Mouse (Mus musculus) cerebellum, adult 2 months (tissue): ENCODE data around the gene Sf3a3.

Source experiments
- CTCF ChIP-seq: fragments of 200-500 bp; IDR thresholded peaks from 2 replicates; pipeline ENCODE4 v1.5.1; 2011; ENCODE audit warnings: low read depth, mild to moderate bottlenecking, control low read depth, low read length, moderate library complexity, borderline replicate concordance; ENCODE audit not compliant: insufficient read depth
- POLR2A ChIP-seq: fragments of 200-500 bp; IDR thresholded peaks from 2 replicates; pipeline ENCODE4 v1.6.1; 2011; ENCODE audit warnings: low read length, control low read depth, borderline replicate concordance; ENCODE audit not compliant: insufficient read depth

DNA sequence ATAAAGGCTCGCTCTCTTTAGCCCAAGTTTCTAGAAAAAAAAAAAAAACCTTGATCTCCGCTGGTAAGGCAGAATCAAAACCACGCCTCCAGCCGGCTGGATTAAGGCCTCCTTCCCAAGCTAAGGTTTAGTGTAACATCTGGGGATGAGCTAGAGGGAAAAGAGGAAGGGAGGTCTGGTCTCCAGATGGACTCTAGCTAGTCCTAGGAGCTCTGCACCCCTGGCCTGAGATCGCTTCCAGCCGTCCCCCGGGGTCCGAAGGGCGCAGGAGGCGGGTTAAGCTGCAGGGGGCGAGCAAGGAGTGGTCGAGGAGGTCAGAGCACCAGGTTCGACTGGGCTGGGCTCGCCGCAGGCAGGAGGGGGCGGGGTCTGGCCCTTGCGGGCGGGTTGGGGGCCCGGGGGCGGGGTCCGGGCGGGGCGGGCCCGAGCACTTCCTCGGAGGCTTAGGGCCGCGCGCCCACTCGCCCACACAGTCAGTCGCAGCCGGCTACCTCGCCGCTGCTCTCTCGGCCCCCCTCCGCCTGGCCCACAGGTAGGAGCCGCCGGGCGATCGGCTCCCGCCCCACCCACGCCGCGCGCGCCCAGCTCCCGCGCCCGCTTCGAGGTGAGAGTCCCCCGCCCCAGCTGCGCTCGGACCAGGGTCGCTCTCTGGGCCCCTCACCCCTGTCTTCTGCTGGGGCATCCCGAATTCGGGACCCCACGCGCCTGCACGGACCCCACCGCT, 14.2 kb upstream of the Sf3a3 start, which contains the start of gene Fhl3:
- no peak for TF ChIP-seq CTCF
- TF ChIP-seq POLR2A, result no peak
